Mouse (Mus musculus) heart, postnatal 10 days (tissue): ENCODE results near the gene Ceacam1. TPM values are rescaled to one million over a fixed set of nuclear protein-coding genes. Genes with fewer than 3 reads are reported as not detected.
A peak's percentile ranks its signal among the peaks of the same experiment; 100 is the strongest.

Experiments used
- DNase-seq, 2 experiments: peaks; one replicate each; pipeline ENCODE4 v3.0.0; 2021
- intact Hi-C: fragments of 180-260 bp; cut with DNase I; formaldehyde crosslinking; loops from one replicate; pipeline ENCODE4 v1.15.1; 2025
- total RNA-seq, 2 experiments: library from RNA; stranded (reverse); gene quantifications; 2 replicates each; pipeline ENCODE4 v1.2.3; 2021

The Ceacam1 gene
- total RNA-seq, 2 experiments from 2014 or later, result 15.0 to 15.6 TPM

GRCm38 (mm10) chr7:25412833-25413441 lies 64.5 kb downstream of the Ceacam1 start, which contains the start of gene Cxcl17:
Cxcl17 (minus strand) TSS chr7:25412886.
- peak; percentile 28 to 40 for DNase-seq

GRCm38 (mm10) chr7:25411861-25412260 lies 65.5 kb downstream of the Ceacam1 start:
- DNase-seq, result no peak
- intact Hi-C loops, result no loop called here

More at GRCm38 (mm10) chr7:25412833-25413441, 64.5 kb downstream of the Ceacam1 start, which contains the start of gene Cxcl17:
- intact Hi-C loops, result no loop called here

Other genes with a start within 250 kb of the Ceacam1 start
- gene Gsk3a, start 239.8 kb downstream of the Ceacam1 start, total RNA-seq, result 10 to 100 TPM; 69.7 to 72.0 TPM
- gene Erf, start 226.8 kb downstream of the Ceacam1 start, total RNA-seq, result 10 to 100 TPM; 38.6 to 42.2 TPM
- 10 to 100 TPM; 88.4 to 90.5 TPM for gene Cic, start 209.9 kb downstream of the Ceacam1 start, total RNA-seq
- gene Pafah1b3, start 179.6 kb downstream of the Ceacam1 start, total RNA-seq, result 10 to 100 TPM; 12.8 to 16.0 TPM
- gene Prr19, start 176.2 kb downstream of the Ceacam1 start, total RNA-seq, result not detected
- not detected for gene Tmem145, start 171.5 kb downstream of the Ceacam1 start, total RNA-seq
- gene Megf8, start 160.4 kb downstream of the Ceacam1 start, total RNA-seq, result 10 to 100 TPM; 28.8 to 29.9 TPM
- gene Cnfn, start 107.9 kb downstream of the Ceacam1 start, total RNA-seq, result not detected
- 10 to 100 TPM; 50.2 to 67.2 TPM for gene Lipe, start 78.9 kb downstream of the Ceacam1 start, total RNA-seq
- not detected for gene Cxcl17, start 64.7 kb downstream of the Ceacam1 start, total RNA-seq
- gene Ceacam2, start 62.3 kb upstream of the Ceacam1 start, total RNA-seq, result 1 to 10 TPM; 1.7 to 1.9 TPM
- gene Erich4, start 138.3 kb upstream of the Ceacam1 start, total RNA-seq, result not detected
- gene Dmac2, start 141.8 kb upstream of the Ceacam1 start, total RNA-seq, result 10 to 100 TPM; 52.4 to 52.9 TPM
- 1 to 10 TPM; 3.1 to 6.0 TPM for gene B3gnt8, start 149.1 kb upstream of the Ceacam1 start, total RNA-seq
- 100 to 1,000 TPM in 1 of 2 experiments, 10 to 100 TPM in 1; 94.3 to 104 TPM for gene Bckdha, start 181.4 kb upstream of the Ceacam1 start, total RNA-seq
- gene Exosc5, start 181.6 kb upstream of the Ceacam1 start, total RNA-seq, result 10 to 100 TPM; 17.9 to 20.6 TPM
- gene Tmem91, start 197.6 kb upstream of the Ceacam1 start, total RNA-seq, result not detected
- gene B9d2, start 203.2 kb upstream of the Ceacam1 start, total RNA-seq, result 10 to 100 TPM; 12.3 to 14.3 TPM
- 10 to 100 TPM; 43.6 to 45.5 TPM for gene Tgfb1, start 209.4 kb upstream of the Ceacam1 start, total RNA-seq
- gene Ccdc97, start 241.5 kb upstream of the Ceacam1 start, total RNA-seq, result 10 to 100 TPM; 48.9 to 51.9 TPM